Mouse (Mus musculus) lung, postnatal 0 days (tissue): ENCODE data around the gene Asphd1. TPM values are rescaled to one million over a fixed set of nuclear protein-coding genes. Genes with fewer than 3 reads are reported as not detected.
"Not testable (repeated sequence)": the region's sequence is repeated elsewhere in the genome, so short reads cannot be mapped to it uniquely, and the experiment has no call there.

Experiments used
- ATAC-seq: fragments of 200-750 bp; cut with Nextera tagmentation; 2 replicates; pipeline ENCODE4 v1.8.0; 2017; ENCODE audit warnings: moderate library complexity
- DNase-seq: peaks from one replicate; pipeline ENCODE4 v3.0.0-alpha.2; 2016; ENCODE audit warnings: low spot score
- H3K27ac ChIP-seq: fragments of 300-500 bp; sonication (generic); 2 replicates; pipeline ENCODE4 v1.5.1; 2014; ENCODE audit warnings: antibody characterized with exemption, mild to moderate bottlenecking, low read length, mixed read lengths
- H3K27me3 ChIP-seq: fragments of 300-500 bp; sonication (generic); replicated peaks from 2 replicates; pipeline ENCODE4 v1.6.1; 2014; ENCODE audit warnings: low read length, mixed read lengths; ENCODE audit not compliant: insufficient read depth
- H3K36me3 ChIP-seq: fragments of 300-500 bp; sonication (generic); 2 replicates; pipeline ENCODE4 v1.6.1; 2014; ENCODE audit warnings: low read length, mixed read lengths; ENCODE audit not compliant: insufficient read depth
- H3K4me1 ChIP-seq: fragments of 300-500 bp; sonication (generic); 2 replicates; pipeline ENCODE4 v1.6.1; 2014; ENCODE audit warnings: antibody characterized with exemption, low read depth, low read length, mixed read lengths; ENCODE audit not compliant: insufficient read depth
- H3K4me2 ChIP-seq: fragments of 300-500 bp; sonication (generic); replicated peaks from 2 replicates; pipeline ENCODE4 v1.6.1; 2014; ENCODE audit warnings: low read depth, mild to moderate bottlenecking, low read length, moderate library complexity, mixed read lengths
- H3K4me3 ChIP-seq: fragments of 300-500 bp; sonication (generic); 2 replicates; pipeline ENCODE4 v1.5.1; 2014; ENCODE audit warnings: low read depth, low read length
- H3K9ac ChIP-seq: fragments of 300-500 bp; sonication (generic); replicated peaks from 2 replicates; pipeline ENCODE4 v1.6.1; 2014; ENCODE audit warnings: low read depth, mild to moderate bottlenecking
- H3K9me3 ChIP-seq: fragments of 300-500 bp; sonication (generic); 2 replicates; pipeline ENCODE4 v1.6.1; 2016; ENCODE audit warnings: low read length, mixed read lengths
- CTCF ChIP-seq: IDR thresholded peaks from 2 replicates; pipeline ENCODE4 v1.5.1; 2016; ENCODE audit warnings: antibody characterized with exemption, mild to moderate bottlenecking
- EP300 ChIP-seq: IDR thresholded peaks from 2 replicates; pipeline ENCODE4 v1.6.1; 2016; ENCODE audit warnings: antibody characterized with exemption, mild to moderate bottlenecking, control low read depth
- WGBS: fragments of 180-500 bp; shearing (Covaris S2); extraction: QIAGEN DNeasy Blood & Tissue Kit; methylation state at CpG from one replicate; pipeline ENCODE4 v1.1.7; 2014; 5-methylcytosine and 5-hydroxymethylcytosine counted together
- polyA plus RNA-seq: library from polyadenylated mRNA; unstranded; fragments of >200 nt; fragmentation: Nextera tagmentation; extraction: Ambion mirVana; gene quantifications from 2 replicates; pipeline ENCODE4 v1.2.1, GENCODE M21; 2015

Gene Asphd1
- polyA plus RNA-seq, 1 experiment from 2014 or later: not detected

- no peaks in the 10 kb centered on the region for H3K4me1 ChIP-seq
- WGBS: 62% methylated on average over 3 of the region's 3 CpGs
- H3K27ac ChIP-seq: no peak overlapping the region
- no peak overlapping the region for H3K4me3 ChIP-seq
- H3K9me3 ChIP-seq: no peaks in the 10 kb centered on the region
- ATAC-seq: no peak
- H3K27me3 ChIP-seq: no peaks in the 10 kb centered on the region
- H3K4me2 ChIP-seq: no peak overlapping the region
- H3K9ac ChIP-seq: no peak overlapping the region
- TF ChIP-seq CTCF (no peak), EP300 (no peak)
- no peak for DNase-seq
- no peaks in the 10 kb centered on the region for H3K36me3 ChIP-seq
Observed at GRCm38 (mm10) chr7:126914844-126915243, 34.5 kb downstream of the Asphd1 start.

GRCm38 (mm10) chr7:126905590-126905989, 43.8 kb downstream of the Asphd1 start:
- H3K27me3 ChIP-seq: no peaks in the 10 kb centered on the region
- H3K4me1 ChIP-seq: no peaks in the 10 kb centered on the region
- 58% methylated on average over 3 of the region's 3 CpGs for WGBS
- DNase-seq (no peak), ATAC-seq (no peak)
- no peaks in the 10 kb centered on the region for H3K36me3 ChIP-seq
- no peak overlapping the region for H3K4me2 ChIP-seq
- TF ChIP-seq CTCF: no peak
- TF ChIP-seq EP300: no peak
- no peak overlapping the region for H3K9ac ChIP-seq
- no peak overlapping the region for H3K27ac ChIP-seq
- H3K9me3 ChIP-seq: no peaks in the 10 kb centered on the region
- no peak overlapping the region for H3K4me3 ChIP-seq

GRCm38 (mm10) chr7:126899781-126900180, 49.6 kb downstream of the Asphd1 start:
- not testable (repeated sequence) for ATAC-seq

GRCm38 (mm10) chr7:126898102-126898990, 51.0 kb downstream of the Asphd1 start:
- Histone ChIP-seq H3K9me3 (no peaks in the 10 kb centered on the region), H3K27me3 (no peaks in the 10 kb centered on the region), H3K4me3 (peak overlapping the region; percentile 73), H3K36me3 (no peaks in the 10 kb centered on the region), H3K4me1 (peaks cover 13% of the 10 kb centered on the region; the same call in 1 of the 2 replicates), H3K27ac (peak overlapping the region; percentile 80), H3K4me2 (peak overlapping the region; percentile 87), H3K9ac (peak overlapping the region; percentile 68)
- DNase-seq (peak; percentile 97), ATAC-seq (peak; percentile 98)
- TF ChIP-seq CTCF: no peak
- no peak for TF ChIP-seq EP300
- WGBS: 11% methylated on average over 34 of the region's 37 CpGs

More at GRCm38 (mm10) chr7:126899781-126900180, 49.6 kb downstream of the Asphd1 start:
- H3K9me3 ChIP-seq, H3K9ac ChIP-seq, H3K4me2 ChIP-seq, DNase-seq, H3K27me3 ChIP-seq, H3K4me3 ChIP-seq, H3K27ac ChIP-seq, H3K36me3 ChIP-seq: not testable (repeated sequence)
- WGBS: 95% methylated on average over 7 of the region's 9 CpGs
- peaks cover 13% of the 10 kb centered on the region; the same call in 1 of the 2 replicates for H3K4me1 ChIP-seq

GRCm38 (mm10) chr7:126897390-126898101, 51.8 kb downstream of the Asphd1 start:
- Histone ChIP-seq H3K4me3 (peak overlapping the region; percentile 73), H3K4me2 (peak overlapping the region; percentile 87), H3K27me3 (no peaks in the 10 kb centered on the region), H3K9ac (peak overlapping the region; percentile 68), H3K4me1 (peaks cover 13% of the 10 kb centered on the region; the same call in 1 of the 2 replicates), H3K36me3 (no peaks in the 10 kb centered on the region), H3K9me3 (no peaks in the 10 kb centered on the region), H3K27ac (peak overlapping the region; percentile 80)
- TF ChIP-seq EP300 (no peak), CTCF (no peak)
- WGBS: 16% methylated on average over 16 of the region's 16 CpGs
- DNase-seq (peak; percentile 59), ATAC-seq (peak; percentile 67)

- ATAC-seq: no peak
- Histone ChIP-seq H3K9ac (no peak overlapping the region), H3K27ac (peak overlapping the region; percentile 80), H3K4me3 (no peak overlapping the region), H3K27me3 (no peaks in the 10 kb centered on the region), H3K4me2 (peak overlapping the region; percentile 87), H3K36me3 (no peaks in the 10 kb centered on the region), H3K9me3 (no peaks in the 10 kb centered on the region), H3K4me1 (peaks cover 13% of the 10 kb centered on the region; the same call in 1 of the 2 replicates)
- DNase-seq: no peak
- WGBS: 82% methylated on average over 5 of the region's 5 CpGs
- no peak for TF ChIP-seq CTCF
- TF ChIP-seq EP300: no peak
Observed at GRCm38 (mm10) chr7:126896912-126897311, 52.5 kb downstream of the Asphd1 start.

Other genes with a start within 250 kb of the Asphd1 start
- 61.4 and 65.3 TPM in 2 replicates for gene Coro1a, start 241.8 kb downstream of the Asphd1 start, polyA plus RNA-seq
- gene Mapk3, start 190.0 kb downstream of the Asphd1 start, polyA plus RNA-seq: 180 and 183 TPM in 2 replicates
- 3.4 and 4.1 TPM in 2 replicates for gene Gdpd3, start 183.2 kb downstream of the Asphd1 start, polyA plus RNA-seq
- gene Ypel3, start 172.6 kb downstream of the Asphd1 start, polyA plus RNA-seq: 325 and 340 TPM in 2 replicates
- 0.56 and 0.74 TPM in 2 replicates for gene Tbx6, start 168.1 kb downstream of the Asphd1 start, polyA plus RNA-seq
- gene Ppp4c, start 157.1 kb downstream of the Asphd1 start, polyA plus RNA-seq: 150 and 151 TPM in 2 replicates
- 0.13 and 0.19 TPM in 2 replicates for gene Fam57b, start 151.9 kb downstream of the Asphd1 start, polyA plus RNA-seq
- gene 4930451I11Rik, start 117.9 kb downstream of the Asphd1 start, polyA plus RNA-seq: not detected in 2 replicates
- gene Doc2a, start 102.2 kb downstream of the Asphd1 start, polyA plus RNA-seq: 0.20 and 0.33 TPM in 2 replicates
- 8.4 and 9.3 TPM in 2 replicates for gene Hirip3, start 87.6 kb downstream of the Asphd1 start, polyA plus RNA-seq
- gene Ino80e, start 87.2 kb downstream of the Asphd1 start, polyA plus RNA-seq: 52.2 and 54.7 TPM in 2 replicates
- 36.1 and 39.0 TPM in 2 replicates for gene Taok2, start 64.9 kb downstream of the Asphd1 start, polyA plus RNA-seq
- gene Tmem219, start 26.7 kb downstream of the Asphd1 start, polyA plus RNA-seq: 42.5 and 45.0 TPM in 2 replicates
- 12.1 and 14.9 TPM in 2 replicates for gene Kctd13, start 20.7 kb downstream of the Asphd1 start, polyA plus RNA-seq
- 1.7 and 3.0 TPM in 2 replicates for gene Sez6l2, start 981 bp upstream of the Asphd1 start, polyA plus RNA-seq
- 164 and 173 TPM in 2 replicates for gene Cdipt, start 26.3 kb upstream of the Asphd1 start, polyA plus RNA-seq
- gene Cdiptos, start 26.5 kb upstream of the Asphd1 start, polyA plus RNA-seq: 3.0 and 3.3 TPM in 2 replicates
- gene Mvp, start 65.0 kb upstream of the Asphd1 start, polyA plus RNA-seq: 44.6 and 50.3 TPM in 2 replicates
- gene Pagr1b, start 66.9 kb upstream of the Asphd1 start, polyA plus RNA-seq: 1.00 and 1.1 TPM in 2 replicates
- gene Pagr1a, start 67.8 kb upstream of the Asphd1 start, polyA plus RNA-seq: 20.7 and 28.3 TPM in 2 replicates
- 28.5 and 29.3 TPM in 2 replicates for gene Gm42742, start 71.5 kb upstream of the Asphd1 start, polyA plus RNA-seq
- gene Prrt2, start 71.6 kb upstream of the Asphd1 start, polyA plus RNA-seq: 1.0 and 1.3 TPM in 2 replicates
- 36.1 and 37.0 TPM in 2 replicates for gene Maz, start 77.5 kb upstream of the Asphd1 start, polyA plus RNA-seq
- 7.0 and 9.2 TPM in 2 replicates for gene Kif22, start 92.9 kb upstream of the Asphd1 start, polyA plus RNA-seq
- gene Zg16, start 137.7 kb upstream of the Asphd1 start, polyA plus RNA-seq: 0.20 and 0.30 TPM in 2 replicates
- 14.6 and 16.0 TPM in 2 replicates for gene AI467606, start 141.8 kb upstream of the Asphd1 start, polyA plus RNA-seq
- 0.14 and 0.21 TPM in 2 replicates for gene Qprt, start 172.6 kb upstream of the Asphd1 start, polyA plus RNA-seq
- gene Spn, start 188.2 kb upstream of the Asphd1 start, polyA plus RNA-seq: 0.73 and 0.83 TPM in 2 replicates
- 28.4 and 29.6 TPM in 2 replicates for gene Cd2bp2, start 246.5 kb upstream of the Asphd1 start, polyA plus RNA-seq